8 mouse cellular contexts compared by ENCODE assay signal in the genomic region with DNA sequence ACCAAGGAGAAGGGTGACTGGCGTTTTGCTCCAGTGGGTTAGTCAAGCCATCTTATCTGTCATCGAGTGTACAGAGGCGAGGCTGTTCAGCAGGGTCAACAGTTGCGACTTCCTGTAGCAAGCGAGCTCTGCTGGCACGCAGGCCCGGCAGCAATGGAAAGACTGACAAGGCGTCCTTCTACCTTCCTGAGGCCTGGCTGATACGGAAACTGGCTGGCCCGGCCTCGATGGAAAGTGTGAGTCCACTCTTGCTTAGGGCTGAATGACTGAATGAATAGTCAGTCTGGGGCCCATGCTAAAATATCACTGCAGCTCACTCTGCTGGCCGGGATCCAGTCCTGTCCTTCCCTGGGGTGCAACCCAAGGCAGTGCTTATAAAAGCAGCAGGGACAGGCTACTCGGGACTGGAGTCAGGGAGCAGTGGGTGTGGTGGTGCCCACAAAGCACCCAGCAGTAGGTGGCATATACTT. TPM values are rescaled to one million over a fixed set of nuclear protein-coding genes. Genes with fewer than 3 reads are reported as not detected.
DNase-seq lines count a peak whose midpoint lies in the region; ATAC-seq and TF ChIP-seq lines count a peak whose summit lies in the region.

No protein-coding gene starts in this region.

- no peak overlapping the region for H3K9ac ChIP-seq in stomach, embryonic 14.5 days (replicated peaks; ENCODE audit: low read depth, low read length)

- ATAC-seq in G1E (ENCODE audit: extremely low read depth, insufficient number of reproducible peaks, low FRiP score, poor library complexity, severe bottlenecking): peak; percentile 36; the same call in 1 of the 2 replicates
- peak; percentile 64 for ATAC-seq in stomach, embryonic 14.5 days (ENCODE audit: insufficient number of reproducible peaks, insufficient read depth, low FRiP score, low read depth)

- H3K27me3 ChIP-seq in G1E (ENCODE audit: insufficient read depth, low read length): no peaks in the 10 kb centered on the region
- H3K27me3 ChIP-seq in stomach, embryonic 14.5 days (ENCODE audit: control insufficient read depth, insufficient read depth, low read length): no peaks in the 10 kb centered on the region

- peak overlapping the region; percentile 11; the same call in 1 of the 2 replicates for H3K27ac ChIP-seq in stomach, embryonic 14.5 days (ENCODE audit: low read length)

- H3K36me3 ChIP-seq in G1E (replicated peaks): peaks cover 78% of the 10 kb centered on the region
- H3K36me3 ChIP-seq in stomach, embryonic 14.5 days (ENCODE audit: control insufficient read depth, insufficient read depth, low read length): no peaks in the 10 kb centered on the region

- no peak for DNase-seq in G1E (ENCODE audit: low spot score)
- peak; percentile 74 to 78 for DNase-seq in adrenal gland, postnatal 36 days
- peak; percentile 70 for DNase-seq in heart, postnatal 25 days (ENCODE audit: low spot score)
- DNase-seq in liver: peak; percentile 49
- DNase-seq in ovary, postnatal 36 days (ENCODE audit: low spot score): no peak
- no peak for DNase-seq in thymus, postnatal 25 days
- no peak for DNase-seq in left cerebral cortex, adult 11 months (ENCODE audit: low spot score)

- intact Hi-C loops in heart, postnatal 25 days (cut with DNase I): loop anchor here (2.0 kb wide), 2 partner anchors 41 to 59 kb away; no protein-coding TSS in a partner anchor

- 57% methylated on average over 13 of the region's 13 CpGs for WGBS in stomach, embryonic 14.5 days

- H3K4me1 ChIP-seq in G1E (ENCODE audit: insufficient read depth, low read depth, low read length): peaks cover 23% of the 10 kb centered on the region
- 0 out of 2 replicates have a peak, but pooled peaks cover 9% of the 10 kb centered on the region for H3K4me1 ChIP-seq in stomach, embryonic 14.5 days (ENCODE audit: control insufficient read depth, insufficient read depth, low read length)

- H3K4me3 ChIP-seq in G1E (ENCODE audit: low read depth, low read length): no peak overlapping the region
- no peak overlapping the region for H3K4me3 ChIP-seq in stomach, embryonic 14.5 days (ENCODE audit: low read depth, low read length)

- H3K4me2 ChIP-seq in stomach, embryonic 14.5 days (replicated peaks; ENCODE audit: low read depth, low read length): no peak overlapping the region

- H3K9me3 ChIP-seq in G1E (replicated peaks): no peaks in the 10 kb centered on the region
- no peaks in the 10 kb centered on the region for H3K9me3 ChIP-seq in stomach, embryonic 14.5 days (ENCODE audit: control insufficient read depth, low read depth, low read length)

- no peak for TF ChIP-seq CTCF in G1E (IDR thresholded peaks at IDR 0.05; ENCODE audit: low read depth, low read length)

RNA-seq across cellular contexts. Expression of a gene that starts 27.0 kb away (rescaled TPM):
- 12.3 and 12.7 TPM in 2 replicates for total RNA-seq in G1E (2014; fragmentation: Nextera tagmentation)
- 16.1 and 16.4 TPM in 2 replicates for total RNA-seq in G1E (2017)
- 14.2 and 14.4 TPM in 2 replicates for polyA plus RNA-seq in G1E (2012)
- total RNA-seq in adrenal gland, postnatal 36 days (2021): 10 to 100 TPM; 18.3 to 22.5 TPM
- 10 to 100 TPM; 48.8 to 97.8 TPM for total RNA-seq in heart, postnatal 25 days (2021)
- polyA plus RNA-seq in stomach, embryonic 14.5 days (2014; fragmentation: Nextera tagmentation; extraction: Ambion mirVana): 21.2 and 22.8 TPM in 2 replicates

RNA-seq across cellular contexts. Expression of a gene that starts 41.9 kb away (rescaled TPM):
- total RNA-seq in G1E (2014; fragmentation: Nextera tagmentation) (not detected in 2 replicates), G1E (2017) (under 0.01 TPM in 1 of 2 replicates, not detected in the other)
- 0.01 TPM in 1 of 2 replicates, not detected in the other for polyA plus RNA-seq in G1E (2012)
- under 1 TPM; 0.13 to 0.23 TPM for total RNA-seq in adrenal gland, postnatal 36 days (2021)
- under 1 TPM; 0.11 to 0.21 TPM for total RNA-seq in heart, postnatal 25 days (2021)
- 9.2 and 13.0 TPM in 2 replicates for polyA plus RNA-seq in stomach, embryonic 14.5 days (2014; fragmentation: Nextera tagmentation; extraction: Ambion mirVana)

Comparison
In these comparisons a context has a peak if more than half of its experiments do, and no peak if none do; other contexts are left out.
1. DNase-seq: peak in adrenal gland, postnatal 36 days (2 of 2), heart, postnatal 25 days (single experiment) and liver (single experiment); none in G1E (single experiment), ovary, postnatal 36 days (single experiment), thymus, postnatal 25 days (single experiment) and left cerebral cortex, adult 11 months (single experiment).